In genomic region chr2:144547559-144547958, GRCm38 (mm10) we compare ENCODE assay signal across 24 mouse cellular contexts. TPM values are rescaled to one million over a fixed set of nuclear protein-coding genes. Genes with fewer than 3 reads are reported as not detected.
A peak's percentile ranks its signal among the peaks of the same experiment; 100 is the strongest.
DNase-seq lines count a peak whose midpoint lies in the region; ATAC-seq and TF ChIP-seq lines count a peak whose summit lies in the region.
"Had no signal": no experiment of that assay in that cellular context is flagged by ENCODE, and none has a peak within 500 bp of the region (broad histone marks: within the 10 kb centered on the region; RNA-seq: fewer than 3 reads in every experiment).

No protein-coding gene starts in this region.

- peaks cover 42% of the 10 kb centered on the region for H3K36me3 ChIP-seq in embryonic facial prominence, embryonic 14.5 days (ENCODE audit: control insufficient read depth, insufficient read depth, low read length)
- peaks cover 58% of the 10 kb centered on the region for H3K36me3 ChIP-seq in embryonic facial prominence, embryonic 10.5 days (replicated peaks)
- peaks cover 19% of the 10 kb centered on the region; the same call in 1 of the 2 replicates for H3K36me3 ChIP-seq in kidney, postnatal 0 days (ENCODE audit: insufficient read depth, low read length)
- H3K36me3 ChIP-seq in stomach, embryonic 15.5 days: peaks cover 6% of the 10 kb centered on the region
- H3K36me3 ChIP-seq in stomach, postnatal 0 days (ENCODE audit: control insufficient read depth, insufficient read depth, low read length): no peaks in the 10 kb centered on the region
- H3K36me3 ChIP-seq in embryonic facial prominence, embryonic 15.5 days: peaks cover 42% of the 10 kb centered on the region

- no peaks in the 10 kb centered on the region for H3K27me3 ChIP-seq in embryonic facial prominence, embryonic 14.5 days (replicated peaks; ENCODE audit: control insufficient read depth, insufficient read depth, low read length)
- H3K27me3 ChIP-seq in embryonic facial prominence, embryonic 10.5 days (replicated peaks; ENCODE audit: low read depth, poor library complexity, severe bottlenecking): no peaks in the 10 kb centered on the region
- no peaks in the 10 kb centered on the region for H3K27me3 ChIP-seq in kidney, postnatal 0 days (ENCODE audit: insufficient read depth, low read length)
- H3K27me3 ChIP-seq in stomach, embryonic 15.5 days (replicated peaks): no peaks in the 10 kb centered on the region
- no peaks in the 10 kb centered on the region for H3K27me3 ChIP-seq in stomach, postnatal 0 days (ENCODE audit: control insufficient read depth, insufficient read depth, low read length)
- no peaks in the 10 kb centered on the region for H3K27me3 ChIP-seq in embryonic facial prominence, embryonic 15.5 days
- H3K27me3 ChIP-seq: embryonic facial prominence, embryonic 13.5 days; forebrain, embryonic 12.5 days; Patski had no signal

- H3K9ac ChIP-seq in embryonic facial prominence, embryonic 14.5 days (ENCODE audit: low read depth, low read length): no peak overlapping the region
- H3K9ac ChIP-seq in kidney, postnatal 0 days (ENCODE audit: low read depth, low read length): no peak overlapping the region
- H3K9ac ChIP-seq in stomach, embryonic 15.5 days: no peak overlapping the region
- H3K9ac ChIP-seq in stomach, postnatal 0 days (ENCODE audit: low read length): no peak overlapping the region
- H3K9ac ChIP-seq in embryonic facial prominence, embryonic 15.5 days: no peak overlapping the region
- H3K9ac ChIP-seq: embryonic facial prominence, embryonic 13.5 days; forebrain, embryonic 12.5 days had no signal

- H3K4me1 ChIP-seq in embryonic facial prominence, embryonic 14.5 days (ENCODE audit: control insufficient read depth, insufficient read depth, low read length): 0 out of 2 replicates have a peak, but pooled peaks cover 3% of the 10 kb centered on the region
- peaks cover 12% of the 10 kb centered on the region; the same call in 1 of the 2 replicates for H3K4me1 ChIP-seq in embryonic facial prominence, embryonic 10.5 days
- H3K4me1 ChIP-seq in kidney, postnatal 0 days (replicated peaks; ENCODE audit: insufficient read depth, low read length): 0 out of 2 replicates have a peak, but pooled peaks cover 9% of the 10 kb centered on the region
- peaks cover 3% of the 10 kb centered on the region; the same call in 1 of the 2 replicates for H3K4me1 ChIP-seq in stomach, embryonic 15.5 days
- no peaks in the 10 kb centered on the region for H3K4me1 ChIP-seq in stomach, postnatal 0 days (replicated peaks; ENCODE audit: control insufficient read depth, insufficient read depth)
- H3K4me1 ChIP-seq in embryonic facial prominence, embryonic 15.5 days: peaks cover 4% of the 10 kb centered on the region; the same call in 1 of the 2 replicates

- H3K9me3 ChIP-seq in embryonic facial prominence, embryonic 14.5 days (ENCODE audit: control insufficient read depth, low read length): no peaks in the 10 kb centered on the region
- H3K9me3 ChIP-seq in embryonic facial prominence, embryonic 10.5 days: no peaks in the 10 kb centered on the region
- no peaks in the 10 kb centered on the region for H3K9me3 ChIP-seq in kidney, postnatal 0 days (replicated peaks; ENCODE audit: low read length)
- no peaks in the 10 kb centered on the region for H3K9me3 ChIP-seq in stomach, embryonic 15.5 days
- H3K9me3 ChIP-seq in stomach, postnatal 0 days (ENCODE audit: control insufficient read depth, low read length): no peaks in the 10 kb centered on the region
- no peaks in the 10 kb centered on the region for H3K9me3 ChIP-seq in embryonic facial prominence, embryonic 15.5 days (replicated peaks)
- H3K9me3 ChIP-seq: embryonic facial prominence, embryonic 13.5 days; forebrain, embryonic 10.5 days; forebrain, embryonic 12.5 days; G1E had no signal

- peak; percentile 67 for ATAC-seq in embryonic facial prominence, embryonic 14.5 days (ENCODE audit: low read depth)
- ATAC-seq in kidney, postnatal 0 days (replicated peaks; ENCODE audit: low FRiP score, low read depth): no peak
- ATAC-seq in stomach, embryonic 15.5 days (ENCODE audit: insufficient read depth, low FRiP score, low read depth): no peak
- no peak for ATAC-seq in stomach, postnatal 0 days (ENCODE audit: low FRiP score, low TSS enrichment)
- ATAC-seq in embryonic facial prominence, embryonic 15.5 days (ENCODE audit: insufficient number of reproducible peaks, low FRiP score, low TSS enrichment, low read depth): 0 out of 2 replicates have a peak, but pooled peaks have one; percentile 32
- ATAC-seq: forebrain, embryonic 14.5 days; forebrain, embryonic 16.5 days; Patski had no signal

- peak; percentile 62 for DNase-seq in embryonic facial prominence, embryonic 14.5 days (ENCODE audit: low spot score)
- DNase-seq in embryonic facial prominence, embryonic 10.5 days (ENCODE audit: low spot score): no peak
- no peak for DNase-seq in kidney, postnatal 0 days (ENCODE audit: low spot score)
- no peak for DNase-seq in kidney, postnatal 36 days
- DNase-seq in stomach, postnatal 0 days (ENCODE audit: low spot score): no peak
- DNase-seq in cerebellum, adult 9-10 months: no peak
- DNase-seq: adrenal gland, adult 2 months; adrenal gland, postnatal 10 days; adrenal gland, postnatal 25 days; cerebellum, adult 11 months; cerebellum, adult 18-20 months; cerebellum, adult 8-10 months; cerebellum, postnatal 10 days; cerebellum, postnatal 25 days had no signal

- 57% methylated on average over 4 of the region's 4 CpGs for WGBS in embryonic facial prominence, embryonic 14.5 days
- WGBS in embryonic facial prominence, embryonic 10.5 days: 67% methylated on average over 4 of the region's 4 CpGs
- 55% methylated on average over 4 of the region's 4 CpGs for WGBS in kidney, postnatal 0 days
- WGBS in stomach, embryonic 15.5 days: 67% methylated on average over 4 of the region's 4 CpGs
- 62% methylated on average over 4 of the region's 4 CpGs for WGBS in stomach, postnatal 0 days
- 51% methylated on average over 4 of the region's 4 CpGs for WGBS in embryonic facial prominence, embryonic 15.5 days

- TF ChIP-seq CTCF in kidney, postnatal 0 days (IDR thresholded peaks at IDR 0.05; ENCODE audit: low read depth): no peak
- no peak for TF ChIP-seq CTCF in stomach, postnatal 0 days (IDR thresholded peaks at IDR 0.05; ENCODE audit: low read depth)

- H3K27ac ChIP-seq in embryonic facial prominence, embryonic 14.5 days (replicated peaks; ENCODE audit: low read depth, low read length): no peak overlapping the region
- H3K27ac ChIP-seq in embryonic facial prominence, embryonic 10.5 days (replicated peaks): no peak overlapping the region
- H3K27ac ChIP-seq in kidney, postnatal 0 days: 0 out of 2 replicates have a peak overlapping the region, but pooled peaks have one; percentile 65
- H3K27ac ChIP-seq in stomach, embryonic 15.5 days: peak overlapping the region; percentile 4; the same call in 1 of the 2 replicates
- H3K27ac ChIP-seq in stomach, postnatal 0 days (replicated peaks): no peak overlapping the region
- H3K27ac ChIP-seq in embryonic facial prominence, embryonic 15.5 days (replicated peaks): no peak overlapping the region
- H3K27ac ChIP-seq: embryonic facial prominence, embryonic 13.5 days; forebrain, embryonic 10.5 days; forebrain, embryonic 12.5 days had no signal

- no peak overlapping the region for H3K4me3 ChIP-seq in embryonic facial prominence, embryonic 14.5 days (ENCODE audit: low read depth, low read length)
- H3K4me3 ChIP-seq in embryonic facial prominence, embryonic 10.5 days: no peak overlapping the region
- no peak overlapping the region for H3K4me3 ChIP-seq in kidney, postnatal 0 days (replicated peaks; ENCODE audit: low read depth, low read length)
- H3K4me3 ChIP-seq in stomach, embryonic 15.5 days (replicated peaks): no peak overlapping the region
- H3K4me3 ChIP-seq in stomach, postnatal 0 days (ENCODE audit: low read depth, low read length): no peak overlapping the region
- H3K4me3 ChIP-seq in embryonic facial prominence, embryonic 15.5 days (replicated peaks): no peak overlapping the region
- H3K4me3 ChIP-seq: embryonic facial prominence, embryonic 13.5 days; erythroblast, embryonic 14.5 days; forebrain, embryonic 10.5 days; forebrain, embryonic 12.5 days had no signal

- TF ChIP-seq EP300 in stomach, postnatal 0 days (optimal IDR thresholded peaks at IDR 0.05): no peak

- no peak overlapping the region for H3K4me2 ChIP-seq in embryonic facial prominence, embryonic 14.5 days (ENCODE audit: low read depth, low read length)
- H3K4me2 ChIP-seq in kidney, postnatal 0 days (ENCODE audit: low read length): no peak overlapping the region
- no peak overlapping the region for H3K4me2 ChIP-seq in stomach, embryonic 15.5 days
- no peak overlapping the region for H3K4me2 ChIP-seq in stomach, postnatal 0 days (replicated peaks; ENCODE audit: low read depth)
- H3K4me2 ChIP-seq in embryonic facial prominence, embryonic 15.5 days (replicated peaks): no peak overlapping the region
- H3K4me2 ChIP-seq: embryonic facial prominence, embryonic 13.5 days; forebrain, embryonic 12.5 days had no signal

RNA-seq across cellular contexts. Expression of gene Rbbp9, which starts 3.1 kb away (rescaled TPM):
- polyA plus RNA-seq in embryonic facial prominence, embryonic 14.5 days (2014; fragmentation: Nextera tagmentation; extraction: Ambion mirVana): 59.7 and 65.8 TPM in 2 replicates
- 58.9 and 65.5 TPM in 2 replicates for polyA plus RNA-seq in embryonic facial prominence, embryonic 10.5 days (2016; fragmentation: Nextera tagmentation; extraction: Ambion mirVana)
- 92.7 and 94.1 TPM in 2 replicates for polyA plus RNA-seq in kidney, postnatal 0 days (2015; fragmentation: Nextera tagmentation; extraction: Ambion mirVana)
- 61.4 and 65.1 TPM in 2 replicates for polyA plus RNA-seq in stomach, embryonic 15.5 days (2015; fragmentation: Nextera tagmentation; extraction: Ambion mirVana)
- 29.2 and 31.6 TPM in 2 replicates for polyA plus RNA-seq in stomach, postnatal 0 days (2015; fragmentation: Nextera tagmentation; extraction: Ambion mirVana)
- 61.3 and 64.4 TPM in 2 replicates for polyA plus RNA-seq in embryonic facial prominence, embryonic 15.5 days (2015; fragmentation: Nextera tagmentation; extraction: Ambion mirVana)

RNA-seq across cellular contexts. Expression of gene Sec23b, which starts 8.5 kb away (rescaled TPM):
- polyA plus RNA-seq in embryonic facial prominence, embryonic 14.5 days (2014; fragmentation: Nextera tagmentation; extraction: Ambion mirVana): 78.8 and 82.8 TPM in 2 replicates
- 117 and 118 TPM in 2 replicates for polyA plus RNA-seq in embryonic facial prominence, embryonic 10.5 days (2016; fragmentation: Nextera tagmentation; extraction: Ambion mirVana)
- 118 and 128 TPM in 2 replicates for polyA plus RNA-seq in kidney, postnatal 0 days (2015; fragmentation: Nextera tagmentation; extraction: Ambion mirVana)
- polyA plus RNA-seq in stomach, embryonic 15.5 days (2015; fragmentation: Nextera tagmentation; extraction: Ambion mirVana): 95.9 and 113 TPM in 2 replicates
- 74.3 and 74.5 TPM in 2 replicates for polyA plus RNA-seq in stomach, postnatal 0 days (2015; fragmentation: Nextera tagmentation; extraction: Ambion mirVana)
- 81.7 and 83.2 TPM in 2 replicates for polyA plus RNA-seq in embryonic facial prominence, embryonic 15.5 days (2015; fragmentation: Nextera tagmentation; extraction: Ambion mirVana)

RNA-seq across cellular contexts. Expression of gene Polr3f, which starts 20.0 kb away (rescaled TPM):
- polyA plus RNA-seq in embryonic facial prominence, embryonic 14.5 days (2014; fragmentation: Nextera tagmentation; extraction: Ambion mirVana): 20.7 and 24.0 TPM in 2 replicates
- 34.6 and 36.0 TPM in 2 replicates for polyA plus RNA-seq in embryonic facial prominence, embryonic 10.5 days (2016; fragmentation: Nextera tagmentation; extraction: Ambion mirVana)
- polyA plus RNA-seq in kidney, postnatal 0 days (2015; fragmentation: Nextera tagmentation; extraction: Ambion mirVana): 18.9 and 19.6 TPM in 2 replicates
- 21.9 and 22.6 TPM in 2 replicates for polyA plus RNA-seq in stomach, embryonic 15.5 days (2015; fragmentation: Nextera tagmentation; extraction: Ambion mirVana)
- 8.2 and 9.0 TPM in 2 replicates for polyA plus RNA-seq in stomach, postnatal 0 days (2015; fragmentation: Nextera tagmentation; extraction: Ambion mirVana)
- 22.6 and 26.0 TPM in 2 replicates for polyA plus RNA-seq in embryonic facial prominence, embryonic 15.5 days (2015; fragmentation: Nextera tagmentation; extraction: Ambion mirVana)

RNA-seq across cellular contexts. Expression of gene Dzank1, which starts 20.3 kb away (rescaled TPM):
- 1.5 and 2.6 TPM in 2 replicates for polyA plus RNA-seq in embryonic facial prominence, embryonic 14.5 days (2014; fragmentation: Nextera tagmentation; extraction: Ambion mirVana)
- 0.83 and 1.5 TPM in 2 replicates for polyA plus RNA-seq in embryonic facial prominence, embryonic 10.5 days (2016; fragmentation: Nextera tagmentation; extraction: Ambion mirVana)
- 1.5 and 1.7 TPM in 2 replicates for polyA plus RNA-seq in kidney, postnatal 0 days (2015; fragmentation: Nextera tagmentation; extraction: Ambion mirVana)
- polyA plus RNA-seq in stomach, embryonic 15.5 days (2015; fragmentation: Nextera tagmentation; extraction: Ambion mirVana): 1.2 and 2.4 TPM in 2 replicates
- polyA plus RNA-seq in stomach, postnatal 0 days (2015; fragmentation: Nextera tagmentation; extraction: Ambion mirVana): 0.39 and 0.51 TPM in 2 replicates
- polyA plus RNA-seq in embryonic facial prominence, embryonic 15.5 days (2015; fragmentation: Nextera tagmentation; extraction: Ambion mirVana): 1.4 and 3.8 TPM in 2 replicates
- polyA plus RNA-seq: erythroblast, embryonic 14.5 days had no signal

RNA-seq across cellular contexts. Expression of gene Smim26, which starts 46.3 kb away (rescaled TPM):
- polyA plus RNA-seq in embryonic facial prominence, embryonic 14.5 days (2014; fragmentation: Nextera tagmentation; extraction: Ambion mirVana): 33.0 and 44.4 TPM in 2 replicates
- 30.8 and 34.0 TPM in 2 replicates for polyA plus RNA-seq in embryonic facial prominence, embryonic 10.5 days (2016; fragmentation: Nextera tagmentation; extraction: Ambion mirVana)
- polyA plus RNA-seq in kidney, postnatal 0 days (2015; fragmentation: Nextera tagmentation; extraction: Ambion mirVana): 69.5 and 90.6 TPM in 2 replicates
- 38.2 and 41.1 TPM in 2 replicates for polyA plus RNA-seq in stomach, embryonic 15.5 days (2015; fragmentation: Nextera tagmentation; extraction: Ambion mirVana)
- polyA plus RNA-seq in stomach, postnatal 0 days (2015; fragmentation: Nextera tagmentation; extraction: Ambion mirVana): 50.4 and 55.2 TPM in 2 replicates
- 31.8 and 34.2 TPM in 2 replicates for polyA plus RNA-seq in embryonic facial prominence, embryonic 15.5 days (2015; fragmentation: Nextera tagmentation; extraction: Ambion mirVana)
- polyA plus RNA-seq: erythroblast, embryonic 14.5 days had no signal

Comparison
In these comparisons a context has a peak if more than half of its experiments do, and no peak if none do; other contexts are left out.
1. H3K27ac ChIP-seq: peak in kidney, postnatal 0 days (single experiment) and stomach, embryonic 15.5 days (single experiment); none in embryonic facial prominence, embryonic 14.5 days (single experiment), embryonic facial prominence, embryonic 10.5 days (single experiment), stomach, postnatal 0 days (single experiment) and embryonic facial prominence, embryonic 15.5 days (single experiment).
2. ATAC-seq: peak in embryonic facial prominence, embryonic 14.5 days (single experiment) and embryonic facial prominence, embryonic 15.5 days (single experiment); none in kidney, postnatal 0 days (single experiment), stomach, embryonic 15.5 days (single experiment) and stomach, postnatal 0 days (single experiment).